Mouse (Mus musculus): ENCODE data around the gene Slc16a11. TPM values are rescaled to one million over a fixed set of nuclear protein-coding genes. Genes with fewer than 3 reads are reported as not detected.

Slc16a11 gene
- total and polyA plus RNA-seq, 2 experiments from 2014 or later, result 15.2 to 28.2 TPM

DNA sequence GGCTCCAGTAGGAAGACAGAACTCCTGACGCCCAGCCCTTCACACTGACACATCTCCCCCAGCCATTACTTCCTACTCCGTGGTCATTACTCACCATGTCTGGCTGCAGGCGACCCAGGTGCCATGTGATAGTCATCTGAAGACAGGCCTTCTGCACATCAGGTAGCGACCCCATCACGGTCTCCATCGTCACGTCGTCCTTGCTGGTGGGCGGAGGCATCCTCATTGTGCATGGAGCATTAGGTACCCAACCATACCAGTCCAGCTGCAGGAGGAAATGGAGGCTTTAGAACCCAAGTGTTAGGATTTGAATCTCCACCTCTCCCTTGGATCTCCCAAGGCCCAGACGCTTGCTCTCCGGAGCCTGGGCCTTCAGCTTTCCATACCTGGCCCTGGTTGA is 30.0 kb downstream of the Slc16a11 start:
- ATAC-seq (ENCODE audit: low FRiP score) (no peak), DNase-seq (ENCODE audit: low spot score) (no peak)
- Histone ChIP-seq H3K4me2 (ENCODE audit: low read depth, low read length, poor library complexity, severe bottlenecking) (no peak overlapping the region), H3K36me3 (ENCODE audit: insufficient read depth, low read length) (no peaks in the 10 kb centered on the region), H3K27me3 (ENCODE audit: insufficient read depth, low read length) (0 out of 2 replicates have a peak, but pooled peaks cover 2% of the 10 kb centered on the region), H3K9ac (replicated peaks; ENCODE audit: low read length, poor library complexity, severe bottlenecking) (no peak overlapping the region), H3K27ac (ENCODE audit: low read depth, low read length) (no peak overlapping the region), H3K4me3 (ENCODE audit: low read depth, low read length) (no peak overlapping the region), H3K9me3 (ENCODE audit: low read length) (no peaks in the 10 kb centered on the region), H3K4me1 (ENCODE audit: insufficient read depth, low read length) (0 out of 2 replicates have a peak, but pooled peaks cover 3% of the 10 kb centered on the region)
- no peak for TF ChIP-seq CTCF (IDR thresholded peaks at IDR 0.05)
- WGBS, result 69% methylated on average over 11 of the region's 11 CpGs

DNA sequence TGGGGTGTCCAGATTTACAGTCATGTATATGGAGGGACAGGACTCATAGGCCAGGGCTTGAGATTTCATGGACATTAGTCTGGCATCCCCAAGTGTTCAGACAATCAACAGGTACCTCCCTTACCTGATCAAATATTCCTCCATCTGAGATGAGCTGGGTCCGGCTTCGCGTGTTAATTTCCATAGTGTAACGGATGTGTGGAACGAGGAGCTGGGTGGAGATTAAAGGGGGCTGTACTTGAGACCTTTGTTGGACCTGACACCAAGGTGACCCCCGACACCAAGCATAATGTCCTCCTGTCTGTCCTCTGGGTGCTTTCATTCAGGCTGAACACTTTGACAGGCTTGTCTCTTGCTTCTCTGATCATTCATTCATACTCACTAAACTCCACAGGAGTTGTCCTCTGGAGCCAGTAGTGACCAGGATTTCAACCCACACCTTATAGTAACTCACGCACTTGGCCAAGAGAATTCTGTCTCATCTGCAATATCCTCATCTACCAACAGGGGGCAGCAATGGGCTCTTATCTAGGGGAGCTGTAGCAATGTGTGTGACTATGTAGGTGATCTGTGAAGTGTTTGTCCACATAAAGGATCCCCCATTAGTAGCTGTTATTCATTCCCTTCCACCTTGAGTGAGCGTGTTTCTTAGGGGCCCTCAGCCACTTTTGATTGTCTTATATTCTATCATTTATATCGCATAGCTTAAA is 34.7 kb downstream of the Slc16a11 start:
- peak; percentile 80 for TF ChIP-seq CTCF (IDR thresholded peaks at IDR 0.05)

DNA sequence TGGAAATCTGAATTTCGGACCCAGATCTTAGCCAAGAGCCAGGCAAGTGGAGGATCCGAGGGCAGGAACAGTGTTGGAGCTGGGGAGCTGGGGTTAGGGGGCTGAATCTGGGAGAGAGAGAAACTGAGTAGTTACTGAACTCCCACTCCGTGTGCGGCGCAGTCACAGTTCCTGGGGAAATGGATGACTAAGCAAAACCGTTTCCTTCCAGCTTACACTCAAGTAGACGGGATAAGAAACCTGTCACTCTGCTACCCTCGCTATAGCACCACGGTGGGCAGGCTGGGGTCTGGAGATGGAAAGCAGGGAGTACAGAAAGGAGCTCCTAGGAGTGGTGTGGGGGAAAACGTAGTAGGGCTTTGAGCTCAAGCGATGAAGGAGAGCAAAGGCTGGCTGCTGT is 37.6 kb downstream of the Slc16a11 start:
- Histone ChIP-seq H3K27ac (ENCODE audit: low read depth, low read length) (no peak overlapping the region), H3K36me3 (ENCODE audit: insufficient read depth, low read length) (no peaks in the 10 kb centered on the region), H3K4me3 (ENCODE audit: low read depth, low read length) (no peak overlapping the region), H3K27me3 (ENCODE audit: insufficient read depth, low read length) (peaks cover 38% of the 10 kb centered on the region), H3K9me3 (ENCODE audit: low read length) (no peaks in the 10 kb centered on the region), H3K9ac (replicated peaks; ENCODE audit: low read length, poor library complexity, severe bottlenecking) (no peak overlapping the region), H3K4me2 (ENCODE audit: low read depth, low read length, poor library complexity, severe bottlenecking) (no peak overlapping the region), H3K4me1 (ENCODE audit: insufficient read depth, low read length) (no peaks in the 10 kb centered on the region; the same call in 1 of the 2 replicates)
- no peak for TF ChIP-seq CTCF (IDR thresholded peaks at IDR 0.05)
- 69% methylated on average over 11 of the region's 11 CpGs for WGBS
- DNase-seq (ENCODE audit: low spot score) (no peak), ATAC-seq (ENCODE audit: low FRiP score) (no peak)

More for the DNA sequence above, 34.7 kb downstream of the Slc16a11 start:
- no peak for ATAC-seq (ENCODE audit: low FRiP score)
- Histone ChIP-seq H3K27ac (ENCODE audit: low read depth, low read length) (no peak overlapping the region), H3K9me3 (ENCODE audit: low read length) (no peaks in the 10 kb centered on the region), H3K27me3 (ENCODE audit: insufficient read depth, low read length) (peaks cover 12% of the 10 kb centered on the region; the same call in 1 of the 2 replicates), H3K4me3 (ENCODE audit: low read depth, low read length) (no peak overlapping the region), H3K9ac (replicated peaks; ENCODE audit: low read length, poor library complexity, severe bottlenecking) (no peak overlapping the region), H3K4me2 (ENCODE audit: low read depth, low read length, poor library complexity, severe bottlenecking) (no peak overlapping the region), H3K4me1 (ENCODE audit: insufficient read depth, low read length) (no peaks in the 10 kb centered on the region), H3K36me3 (ENCODE audit: insufficient read depth, low read length) (no peaks in the 10 kb centered on the region)
- DNase-seq (ENCODE audit: low spot score), result peak; percentile 67
- 57% methylated on average over 9 of the region's 9 CpGs for WGBS

DNA sequence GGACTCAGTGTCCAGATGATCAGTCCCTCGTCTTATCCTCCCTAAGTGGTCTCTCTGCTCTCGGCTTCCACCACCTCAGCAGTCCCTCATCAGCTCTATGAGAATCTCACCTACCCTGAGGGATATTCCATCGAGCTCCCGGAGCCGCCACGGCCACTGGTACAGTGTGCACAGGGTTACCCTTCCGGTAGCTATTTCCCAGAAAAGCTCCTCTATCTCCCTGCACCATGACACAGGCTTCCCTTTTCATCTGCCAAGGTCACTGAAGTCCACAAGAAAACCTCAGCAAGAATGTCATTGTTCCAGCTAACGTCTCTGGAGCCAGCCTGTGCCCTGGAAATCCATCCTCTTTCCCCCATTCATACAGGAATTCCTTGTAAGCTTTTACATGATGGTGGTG is 39.3 kb downstream of the Slc16a11 start:
- Histone ChIP-seq H3K36me3 (ENCODE audit: insufficient read depth, low read length) (no peaks in the 10 kb centered on the region), H3K4me1 (ENCODE audit: insufficient read depth, low read length) (no peaks in the 10 kb centered on the region; the same call in 1 of the 2 replicates)
- ATAC-seq (ENCODE audit: low FRiP score), result no peak

DNA sequence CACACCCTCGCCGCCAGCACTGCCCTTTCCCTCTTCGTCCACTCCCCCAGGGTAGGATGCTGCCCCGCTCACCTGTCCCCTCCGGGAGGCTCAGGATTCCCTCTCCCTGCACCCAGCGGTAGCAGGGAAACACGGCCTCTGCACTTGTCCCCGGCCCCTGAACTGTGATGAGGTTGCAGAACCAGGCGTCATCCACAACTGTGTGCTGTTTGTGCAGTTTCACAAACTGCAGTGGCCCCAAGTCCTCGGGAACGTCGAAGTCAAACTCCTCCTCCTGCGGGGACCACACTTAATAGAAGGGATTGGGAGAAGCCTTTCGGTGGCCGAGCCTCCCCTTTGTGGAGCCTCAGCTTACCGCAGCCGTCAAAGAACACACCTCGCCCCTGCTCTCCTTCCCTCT is 41.8 kb downstream of the Slc16a11 start:
- Histone ChIP-seq H3K9me3 (ENCODE audit: low read length) (no peaks in the 10 kb centered on the region), H3K36me3 (ENCODE audit: insufficient read depth, low read length) (no peaks in the 10 kb centered on the region), H3K4me2 (ENCODE audit: low read depth, low read length, poor library complexity, severe bottlenecking) (peak overlapping the region; percentile 36), H3K27ac (ENCODE audit: low read depth, low read length) (no peak overlapping the region), H3K27me3 (ENCODE audit: insufficient read depth, low read length) (peaks cover 41% of the 10 kb centered on the region), H3K4me1 (ENCODE audit: insufficient read depth, low read length) (no peaks in the 10 kb centered on the region; the same call in 1 of the 2 replicates), H3K4me3 (ENCODE audit: low read depth, low read length) (no peak overlapping the region), H3K9ac (replicated peaks; ENCODE audit: low read length, poor library complexity, severe bottlenecking) (no peak overlapping the region)
- DNase-seq (ENCODE audit: low spot score) (no peak), ATAC-seq (ENCODE audit: low FRiP score) (no peak)
- 5% methylated on average over 18 of the region's 18 CpGs for WGBS
- no peak for TF ChIP-seq CTCF (IDR thresholded peaks at IDR 0.05)

More for the DNA sequence above, 39.3 kb downstream of the Slc16a11 start:
- no peak overlapping the region for H3K4me2 ChIP-seq (ENCODE audit: low read depth, low read length, poor library complexity, severe bottlenecking)
- TF ChIP-seq CTCF (IDR thresholded peaks at IDR 0.05), result no peak
- H3K27me3 ChIP-seq (ENCODE audit: insufficient read depth, low read length), result peaks cover 43% of the 10 kb centered on the region
- DNase-seq (ENCODE audit: low spot score), result no peak
- 82% methylated on average over 8 of the region's 8 CpGs for WGBS
- H3K9me3 ChIP-seq (ENCODE audit: low read length), result no peaks in the 10 kb centered on the region
- no peak overlapping the region for H3K27ac ChIP-seq (ENCODE audit: low read depth, low read length)
- H3K4me3 ChIP-seq (ENCODE audit: low read depth, low read length), result no peak overlapping the region
- no peak overlapping the region for H3K9ac ChIP-seq (replicated peaks; ENCODE audit: low read length, poor library complexity, severe bottlenecking)

DNA sequence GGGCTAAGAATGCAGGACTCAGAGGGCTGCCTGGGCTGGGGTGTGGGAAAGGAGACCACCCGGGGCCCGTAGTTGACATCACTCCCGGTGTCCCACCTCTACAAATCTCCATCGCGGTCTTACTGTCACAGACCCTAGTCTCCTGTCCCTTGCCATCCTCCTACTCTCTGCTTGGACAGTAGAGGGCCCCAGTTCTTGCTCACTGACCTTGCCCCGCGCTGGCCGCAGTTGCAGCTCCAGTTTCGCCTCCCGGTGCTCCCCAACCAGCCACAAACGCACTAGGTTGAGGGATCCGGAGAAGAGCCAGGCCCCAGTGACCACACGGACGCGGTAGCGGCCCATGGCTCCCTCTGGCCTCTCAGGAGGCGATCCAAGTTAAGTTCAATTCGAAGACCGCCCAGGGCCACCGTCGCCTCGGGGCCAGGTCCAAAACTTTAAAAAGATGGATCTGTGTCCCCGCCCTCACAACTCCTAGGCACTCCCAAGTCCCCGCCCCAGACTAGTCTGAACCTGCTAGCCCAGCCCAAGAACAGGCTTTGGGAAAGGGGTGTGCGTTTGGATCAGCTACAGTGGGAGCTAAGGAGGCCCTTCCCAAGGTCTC is 42.5 kb downstream of the Slc16a11 start, which contains the start of gene Alox12:
Gene Alox12, minus strand, starts transcription at position 423 of the 601 bp plus-strand sequence.
- peak; percentile 50 for TF ChIP-seq CTCF (IDR thresholded peaks at IDR 0.05)
- DNase-seq (ENCODE audit: low spot score) (no peak), ATAC-seq (ENCODE audit: low FRiP score) (no peak)
- peaks cover 41% of the 10 kb centered on the region for H3K27me3 ChIP-seq (ENCODE audit: insufficient read depth, low read length)
- no peaks in the 10 kb centered on the region for H3K9me3 ChIP-seq (ENCODE audit: low read length)
- no peak within 1 kb of the TSS for H3K27ac ChIP-seq (ENCODE audit: low read depth, low read length)
- no peaks in the 10 kb centered on the region for H3K36me3 ChIP-seq (ENCODE audit: insufficient read depth, low read length)
- WGBS, result 3% methylated on average over 25 of the region's 25 CpGs
- no peak within 1 kb of the TSS for H3K9ac ChIP-seq (replicated peaks; ENCODE audit: low read length, poor library complexity, severe bottlenecking)
- H3K4me3 ChIP-seq (ENCODE audit: low read depth, low read length), result peak within 1 kb of the TSS; percentile 12; the same call in 1 of the 2 replicates
- H3K4me1 ChIP-seq (ENCODE audit: insufficient read depth, low read length), result no peaks in the 10 kb centered on the region; the same call in 1 of the 2 replicates
- peak within 1 kb of the TSS; percentile 36 for H3K4me2 ChIP-seq (ENCODE audit: low read depth, low read length, poor library complexity, severe bottlenecking)

All from midbrain, postnatal 0 days (tissue).